Mouse (Mus musculus): ENCODE data around the gene Heatr9. TPM values are rescaled to one million over a fixed set of nuclear protein-coding genes. Genes with fewer than 3 reads are reported as not detected.
"Not testable (repeated sequence)": the region's sequence is repeated elsewhere in the genome, so short reads cannot be mapped to it uniquely, and the experiment has no call there.

The Heatr9 gene
- not detected for total RNA-seq (2021)
- long read RNA-seq, experiment 1: 0 reads
- long read RNA-seq, experiment 2: 0 reads

DNA sequence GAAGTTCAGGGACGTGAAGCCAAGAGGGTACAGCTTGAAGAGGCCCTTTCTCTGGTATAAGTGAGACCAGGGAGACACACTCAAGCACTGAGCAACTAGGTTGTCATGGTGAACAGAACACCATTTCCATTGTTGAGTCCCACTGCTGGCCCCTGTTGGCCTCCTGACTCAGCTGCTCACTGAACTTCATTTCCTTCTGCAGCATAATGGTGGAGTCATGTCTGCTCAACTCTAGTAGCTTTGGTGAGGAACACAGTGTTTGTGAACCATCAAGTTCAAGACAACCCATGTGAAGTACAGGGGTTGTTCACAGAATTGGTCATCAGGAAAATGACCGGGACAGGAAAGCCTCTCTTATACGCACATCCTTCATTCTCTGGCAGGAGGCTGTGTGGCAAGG is at the start of gene Heatr9:
TSS of gene Heatr9 (minus strand) at position 101 of the 400 bp plus-strand sequence.
- DNase-seq: no peak

GRCm38 (mm10) chr11:83570189-83570588 is 48.2 kb upstream of the Heatr9 start:
- DNase-seq: no peak

- DNase-seq: no peak
Observed at GRCm38 (mm10) chr11:83569249-83569648, 47.3 kb upstream of the Heatr9 start.

GRCm38 (mm10) chr11:83568786-83569185 is 46.8 kb upstream of the Heatr9 start:
- no peak for DNase-seq

GRCm38 (mm10) chr11:83568061-83568460 is 46.1 kb upstream of the Heatr9 start:
- DNase-seq: no peak

- DNase-seq: no peak
Observed at GRCm38 (mm10) chr11:83567311-83567710, 45.3 kb upstream of the Heatr9 start.

DNA sequence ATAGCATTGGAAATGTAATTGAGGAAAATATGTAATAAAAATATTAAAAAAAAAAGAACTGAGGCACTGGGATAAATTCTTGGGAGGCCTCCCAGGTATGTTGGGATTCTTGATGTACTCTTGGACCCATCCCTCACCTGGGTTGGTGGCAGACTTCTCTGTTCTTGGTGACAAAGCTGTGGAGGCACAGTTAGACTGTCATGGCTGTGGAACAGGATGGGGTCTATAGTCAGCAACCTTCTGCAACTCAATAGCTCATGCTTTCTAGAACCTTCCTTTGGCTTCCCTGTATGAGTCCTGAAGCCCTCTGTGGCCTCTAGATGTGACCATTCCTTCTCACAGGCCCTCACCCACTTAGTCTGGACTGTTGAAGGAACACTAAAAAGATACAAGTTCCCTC is 44.6 kb upstream of the Heatr9 start:
- no peak for DNase-seq

DNA sequence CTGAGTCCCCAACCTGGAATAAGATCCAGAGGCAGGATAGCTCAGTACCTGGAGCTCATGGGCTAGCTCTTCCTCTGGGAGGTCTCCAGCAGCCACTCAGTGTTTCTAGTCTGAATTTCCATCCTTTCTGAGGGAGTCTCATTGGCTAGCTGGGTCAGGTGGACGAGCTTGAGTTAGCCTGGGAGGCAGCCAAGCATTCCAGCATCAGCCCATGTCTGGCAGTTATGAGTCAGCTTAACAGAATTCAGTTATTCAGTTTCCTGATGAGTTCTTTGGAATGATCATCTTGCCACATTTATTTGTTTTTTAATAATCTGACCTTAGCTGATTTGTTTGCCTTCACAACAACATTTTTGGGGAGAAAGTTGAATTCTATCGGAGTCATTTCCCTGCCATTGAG is 41.8 kb upstream of the Heatr9 start:
- DNase-seq: peak; percentile 38

DNA sequence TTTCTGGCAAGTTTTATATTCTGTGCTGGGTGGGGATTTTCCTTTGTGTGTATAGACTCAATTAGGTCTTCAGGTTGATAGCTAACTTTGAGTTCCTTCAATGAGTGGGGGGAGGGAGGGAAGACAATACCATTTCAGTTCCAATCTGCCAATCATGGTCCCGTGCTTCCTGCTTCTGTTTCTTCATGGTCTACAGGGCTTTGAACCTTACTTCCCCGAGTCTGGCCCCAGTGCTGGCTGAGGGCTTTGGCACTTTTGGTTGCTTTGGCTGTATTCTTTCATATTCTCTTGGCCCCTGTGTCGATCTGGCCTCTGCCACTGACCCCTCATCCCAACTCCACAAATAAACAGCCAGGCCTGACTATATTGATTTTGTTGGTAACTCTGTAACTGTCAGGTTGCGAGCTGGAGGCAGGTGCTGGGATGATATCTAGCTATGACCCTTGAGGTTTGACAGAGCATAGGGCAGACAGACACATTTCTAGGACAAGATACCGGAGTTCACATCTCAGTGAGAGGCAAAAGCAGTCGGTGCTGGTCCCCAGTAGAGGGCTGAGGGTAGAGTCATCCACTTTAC is 40.4 kb upstream of the Heatr9 start:
- DNase-seq: no peak

GRCm38 (mm10) chr11:83560405-83560804 is 38.4 kb upstream of the Heatr9 start:
- no peak for DNase-seq

- no peak for DNase-seq
Observed at GRCm38 (mm10) chr11:83557074-83557473, 35.1 kb upstream of the Heatr9 start.

GRCm38 (mm10) chr11:83556085-83556781 is 34.3 kb upstream of the Heatr9 start:
- DNase-seq: peak; percentile 23

- DNase-seq: no peak
Observed at GRCm38 (mm10) chr11:83551668-83552067, 29.7 kb upstream of the Heatr9 start.

- not testable (repeated sequence) for DNase-seq
Observed at GRCm38 (mm10) chr11:83551037-83551436, 29.1 kb upstream of the Heatr9 start.

GRCm38 (mm10) chr11:83550186-83550632 is 28.2 kb upstream of the Heatr9 start:
- no peak for DNase-seq

DNA sequence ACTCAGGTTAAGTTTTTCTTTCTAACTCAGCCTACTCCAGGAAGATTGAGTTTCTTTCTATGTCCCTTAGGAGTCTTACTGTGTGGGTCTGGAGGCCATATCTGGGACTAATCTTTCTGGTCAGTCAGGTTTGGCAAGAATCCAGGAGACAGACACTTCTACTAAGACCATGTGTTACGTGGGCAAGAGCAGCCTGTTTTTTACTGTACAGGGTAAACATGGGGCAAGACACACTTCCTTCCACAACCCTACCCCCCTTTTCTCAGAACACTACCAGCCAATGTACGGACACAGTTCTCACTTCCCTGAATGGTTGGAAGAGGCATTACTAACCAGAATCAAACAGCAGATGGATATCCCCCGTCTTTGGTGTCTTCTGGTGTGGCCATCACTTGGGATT is 22.2 kb upstream of the Heatr9 start:
- no peak for DNase-seq

DNA sequence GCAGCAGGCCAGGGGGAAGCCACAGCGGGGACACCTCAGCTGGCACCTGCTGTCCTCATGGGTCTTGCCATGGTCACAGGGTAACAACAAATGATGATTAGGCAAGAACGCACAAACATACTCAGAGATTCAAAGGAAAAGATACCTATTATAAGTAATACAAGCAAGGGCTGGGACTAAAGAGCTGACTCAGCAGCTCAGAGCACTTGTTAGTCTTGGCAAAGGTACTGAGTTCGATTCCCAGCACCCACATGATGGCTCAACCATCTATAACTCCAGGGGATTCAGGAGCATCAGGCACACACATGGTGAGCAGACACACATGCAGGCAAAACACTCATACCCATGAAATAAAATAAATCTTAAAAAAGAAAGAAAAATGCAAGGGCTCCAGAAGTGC is 19.4 kb upstream of the Heatr9 start:
- no peak for DNase-seq

DNA sequence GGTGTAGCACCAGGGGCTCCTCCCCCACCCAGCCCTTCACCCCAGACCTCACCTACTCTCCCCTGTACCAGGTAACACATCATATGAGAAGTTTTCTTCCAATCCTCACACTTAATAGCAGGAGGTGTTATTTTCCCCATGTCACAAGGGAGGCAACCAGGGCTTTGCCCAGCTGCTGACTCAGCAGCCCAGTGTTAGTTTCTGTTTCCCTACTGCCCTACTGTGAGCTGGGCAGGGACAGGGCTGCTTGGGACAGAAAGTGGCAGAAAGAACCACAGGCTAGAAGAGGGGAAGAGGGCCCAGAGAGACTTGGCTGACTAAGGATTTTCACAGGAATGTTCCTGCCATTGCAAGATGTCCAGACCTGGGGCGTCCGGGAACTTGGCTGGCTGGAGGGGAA is 19.0 kb upstream of the Heatr9 start:
- DNase-seq: no peak

- DNase-seq: no peak
Observed at GRCm38 (mm10) chr11:83538705-83539314, 16.8 kb upstream of the Heatr9 start.

DNA sequence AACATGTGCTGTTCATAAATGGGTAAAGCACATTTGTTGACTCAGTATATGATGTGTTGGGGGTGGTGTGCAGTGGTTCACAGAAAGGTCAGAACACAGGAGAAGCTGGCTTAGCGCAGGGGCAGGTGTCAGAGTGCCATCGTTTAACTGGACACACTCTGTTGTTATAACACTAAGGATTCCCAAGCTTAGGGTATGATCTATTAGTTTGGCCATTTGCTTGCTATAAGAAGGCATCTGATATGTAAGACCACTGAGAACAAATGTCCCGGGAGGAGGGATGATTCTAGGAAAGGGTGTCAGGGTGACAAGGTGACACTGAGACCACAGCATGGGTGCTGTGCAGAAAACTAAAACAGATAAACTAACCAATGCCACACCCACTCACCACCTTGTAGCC is 14.9 kb upstream of the Heatr9 start:
- no peak for DNase-seq

GRCm38 (mm10) chr11:83534609-83535423 is 12.8 kb upstream of the Heatr9 start:
- peak; percentile 75 for DNase-seq

GRCm38 (mm10) chr11:83534143-83534542 is 12.2 kb upstream of the Heatr9 start:
- DNase-seq: no peak

- no peak for DNase-seq
Observed at GRCm38 (mm10) chr11:83533192-83533591, 11.2 kb upstream of the Heatr9 start.
